Mouse (Mus musculus): ENCODE data around the gene Rbfox2. TPM values are rescaled to one million over a fixed set of nuclear protein-coding genes. Genes with fewer than 3 reads are reported as not detected.

Rbfox2 gene
- total and polyA plus RNA-seq, 3 experiments = 0.89 TPM; not detected in 2

DNA sequence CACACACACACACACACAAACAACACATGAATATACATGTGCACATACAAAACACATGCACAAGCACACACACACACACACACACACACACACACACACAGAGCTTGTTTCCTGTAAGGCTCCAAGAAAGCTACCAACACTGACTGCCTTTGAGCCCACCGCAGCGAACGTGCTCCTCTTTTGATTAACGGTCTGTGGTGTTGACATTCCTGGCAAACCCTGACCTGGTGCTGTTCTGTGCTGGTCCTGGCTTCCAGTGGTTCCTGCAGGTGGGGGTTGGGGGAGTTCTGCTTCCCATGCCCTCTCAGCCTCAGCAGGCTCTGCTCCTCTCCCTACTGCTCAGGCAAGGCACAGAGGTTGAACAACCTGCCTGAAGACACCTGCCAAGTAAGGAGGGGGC lies 47.0 kb upstream of the Rbfox2 start:
- dilution Hi-C loops (cut with MboI; ENCODE audit: extremely low pct_ligation_motif_present, extremely low pct_unique_long_range_greater_than_20kb, low sequenced_read_pairs) = no loop called here
- peaks cover 67% of the 10 kb centered on the region for H3K27me3 ChIP-seq (replicated peaks)
- in situ Hi-C loops (cut with MboI; ENCODE audit: low pct_ligation_motif_present, low pct_unique_long_range_greater_than_20kb, low sequenced_read_pairs) = loop anchor here (10.0 to 25.0 kb wide), 2 partner anchors 129 to 366 kb away; no protein-coding TSS in a partner anchor

DNA sequence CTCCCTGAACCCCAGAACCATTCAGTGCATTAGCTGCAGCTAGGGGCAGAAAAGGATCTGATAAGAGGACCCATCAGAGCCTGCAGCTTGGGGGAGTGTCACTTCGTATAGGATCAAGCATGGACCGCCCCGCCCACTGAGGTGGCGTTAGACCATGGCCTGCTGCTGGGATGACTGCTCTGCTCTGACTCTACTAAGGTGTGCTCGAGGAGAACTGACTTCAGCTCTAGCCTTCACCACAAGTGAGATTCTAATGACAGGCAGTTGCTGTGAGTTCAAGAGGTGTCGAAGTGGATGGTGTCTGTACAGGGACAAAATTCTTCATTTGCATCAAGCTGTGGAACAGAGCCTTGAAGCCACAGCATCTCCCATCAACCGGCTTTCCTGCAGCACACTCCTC lies 46.1 kb upstream of the Rbfox2 start:
- no peak overlapping the region for H3K4me3 ChIP-seq (replicated peaks in 1 of 3; ENCODE audit: low read depth in 2 of 3, low read length in 2 of 3, poor library complexity in 1 of 3)
- in situ Hi-C loops (cut with MboI; ENCODE audit: low pct_ligation_motif_present, low pct_unique_long_range_greater_than_20kb, low sequenced_read_pairs) = loop anchor here (10.0 to 25.0 kb wide), 2 partner anchors 128 to 366 kb away; no protein-coding TSS in a partner anchor

More for the DNA sequence above, 47.0 kb upstream of the Rbfox2 start:
- Histone ChIP-seq H3K4me3 (replicated peaks in 1 of 3; ENCODE audit: low read depth in 2 of 3, low read length in 2 of 3, poor library complexity in 1 of 3) (no peak overlapping the region), H3K27ac (ENCODE audit: insufficient read depth, low read depth) (no peak overlapping the region), H3K4me2 (ENCODE audit: insufficient read depth, low read depth, poor library complexity, severe bottlenecking) (no peak overlapping the region), H3K9ac (ENCODE audit: insufficient read depth, low read depth) (no peak overlapping the region), H3K4me1 (ENCODE audit: control insufficient read depth in 1 of 2, insufficient read depth in 2 of 2) (peaks cover 0 to 3% of the 10 kb centered on the region in 2 experiments; a peak in 2 of 4 replicates), H3K9me3 (replicated peaks; ENCODE audit: low read length) (no peaks in the 10 kb centered on the region), H3K36me3 (replicated peaks in 1 of 2; ENCODE audit: control insufficient read depth in 1 of 2, insufficient read depth in 1 of 2, low read length in 1 of 2) (no peaks in the 10 kb centered on the region), H3K79me2 (replicated peaks; ENCODE audit: control insufficient read depth, extremely low read depth, insufficient read depth, poor library complexity, severe bottlenecking) (no peaks in the 10 kb centered on the region)
- TF ChIP-seq ZKSCAN1 (IDR thresholded peaks at IDR 0.05; ENCODE audit: borderline replicate concordance, low read depth, low read length) (no peak), TCF12 (IDR thresholded peaks at IDR 0.05; ENCODE audit: low read depth, low read length) (no peak)
- no peak for DNase-seq (ENCODE audit: extremely low read depth)

DNA sequence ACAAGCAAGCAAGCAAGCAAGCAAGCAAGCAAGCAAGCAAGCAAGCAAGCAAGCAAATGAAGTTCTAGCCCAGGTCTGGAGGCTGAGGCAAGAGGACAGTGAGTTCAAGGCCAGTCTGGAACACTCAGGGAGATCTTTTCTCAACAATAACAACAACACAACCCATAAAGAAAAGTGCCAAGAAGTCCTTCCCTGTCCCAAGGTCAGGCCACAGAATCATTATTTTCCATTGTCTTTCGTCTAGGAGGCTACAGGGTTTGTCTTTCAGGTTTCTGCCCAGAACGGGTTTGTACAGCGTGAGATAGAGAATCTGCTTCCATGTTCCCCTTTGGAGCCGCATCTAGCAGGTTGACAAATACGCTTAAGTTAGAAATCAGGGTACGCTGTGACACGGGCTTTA lies 43.3 kb upstream of the Rbfox2 start:
- no peak overlapping the region for H3K4me3 ChIP-seq (replicated peaks in 1 of 3; ENCODE audit: low read depth in 2 of 3, low read length in 2 of 3, poor library complexity in 1 of 3)
- no peaks in the 10 kb centered on the region for H3K9me3 ChIP-seq (replicated peaks; ENCODE audit: low read length)
- H3K79me2 ChIP-seq (replicated peaks; ENCODE audit: control insufficient read depth, extremely low read depth, insufficient read depth, poor library complexity, severe bottlenecking) = no peaks in the 10 kb centered on the region
- H3K36me3 ChIP-seq (replicated peaks in 1 of 2; ENCODE audit: control insufficient read depth in 1 of 2, insufficient read depth in 1 of 2, low read length in 1 of 2) = no peaks in the 10 kb centered on the region
- no peak for TF ChIP-seq ZKSCAN1 (IDR thresholded peaks at IDR 0.05; ENCODE audit: borderline replicate concordance, low read depth, low read length)
- H3K4me1 ChIP-seq (ENCODE audit: control insufficient read depth in 1 of 2, insufficient read depth in 2 of 2) = no peaks in the 10 kb centered on the region
- dilution Hi-C loops (cut with MboI; ENCODE audit: extremely low pct_ligation_motif_present, extremely low pct_unique_long_range_greater_than_20kb, low sequenced_read_pairs) = no loop called here
- no peak overlapping the region for H3K27ac ChIP-seq (ENCODE audit: insufficient read depth, low read depth)
- H3K4me2 ChIP-seq (ENCODE audit: insufficient read depth, low read depth, poor library complexity, severe bottlenecking) = no peak overlapping the region
- in situ Hi-C loops (cut with MboI; ENCODE audit: low pct_ligation_motif_present, low pct_unique_long_range_greater_than_20kb, low sequenced_read_pairs) = loop anchor here (10.0 to 25.0 kb wide), 2 partner anchors 125 to 363 kb away; no protein-coding TSS in a partner anchor
- H3K27me3 ChIP-seq (replicated peaks) = peaks cover 68% of the 10 kb centered on the region
- H3K9ac ChIP-seq (ENCODE audit: insufficient read depth, low read depth) = no peak overlapping the region
- no peak for DNase-seq (ENCODE audit: extremely low read depth)

More for the DNA sequence above, 46.1 kb upstream of the Rbfox2 start:
- Histone ChIP-seq H3K4me2 (ENCODE audit: insufficient read depth, low read depth, poor library complexity, severe bottlenecking) (no peak overlapping the region), H3K4me1 (ENCODE audit: control insufficient read depth in 1 of 2, insufficient read depth in 2 of 2) (peaks cover 0 to 3% of the 10 kb centered on the region in 2 experiments; a peak in 2 of 4 replicates), H3K9ac (ENCODE audit: insufficient read depth, low read depth) (no peak overlapping the region), H3K27ac (ENCODE audit: insufficient read depth, low read depth) (no peak overlapping the region), H3K36me3 (replicated peaks in 1 of 2; ENCODE audit: control insufficient read depth in 1 of 2, insufficient read depth in 1 of 2, low read length in 1 of 2) (no peaks in the 10 kb centered on the region), H3K27me3 (replicated peaks) (peaks cover 69% of the 10 kb centered on the region), H3K9me3 (replicated peaks; ENCODE audit: low read length) (no peaks in the 10 kb centered on the region), H3K79me2 (replicated peaks; ENCODE audit: control insufficient read depth, extremely low read depth, insufficient read depth, poor library complexity, severe bottlenecking) (no peaks in the 10 kb centered on the region)
- no peak for DNase-seq (ENCODE audit: extremely low read depth)
- dilution Hi-C loops (cut with MboI; ENCODE audit: extremely low pct_ligation_motif_present, extremely low pct_unique_long_range_greater_than_20kb, low sequenced_read_pairs) = no loop called here
- TF ChIP-seq ETS1 (conservative IDR thresholded peaks at IDR 0.05; ENCODE audit: low read depth, low read length) (no peak), ZKSCAN1 (IDR thresholded peaks at IDR 0.05; ENCODE audit: borderline replicate concordance, low read depth, low read length) (no peak), RCOR1 (conservative IDR thresholded peaks at IDR 0.05; ENCODE audit: low read depth, low read length) (no peak), GABPA (IDR thresholded peaks at IDR 0.05; ENCODE audit: insufficient replicate concordance, low read depth, low read length) (no peak), MAX (IDR thresholded peaks at IDR 0.05; ENCODE audit: low read length) (no peak), ZMIZ1 (IDR thresholded peaks at IDR 0.05; ENCODE audit: low read depth, low read length) (no peak), MAFK (IDR thresholded peaks at IDR 0.05; ENCODE audit: insufficient replicate concordance, low read length) (no peak), PAX5 (IDR thresholded peaks at IDR 0.05; ENCODE audit: low read length) (no peak), JUN (IDR thresholded peaks at IDR 0.05; ENCODE audit: insufficient read depth, low read depth, low read length) (no peak)
